Mouse (Mus musculus): ENCODE measurements at regions not wholly inside any gene's neighbourhood (a gene's known extent, or its start where the extent isn't known, plus 50 kb on each side); places are given as distances from the start of the nearest gene placed in this dataset.

GRCm38 (mm10) chr13:33558927-33559326 lies 74.3 kb downstream of the Serpinb9g start:
- peak; percentile 57 for DNase-seq (ENCODE audit: low read depth, low spot score)

DNA sequence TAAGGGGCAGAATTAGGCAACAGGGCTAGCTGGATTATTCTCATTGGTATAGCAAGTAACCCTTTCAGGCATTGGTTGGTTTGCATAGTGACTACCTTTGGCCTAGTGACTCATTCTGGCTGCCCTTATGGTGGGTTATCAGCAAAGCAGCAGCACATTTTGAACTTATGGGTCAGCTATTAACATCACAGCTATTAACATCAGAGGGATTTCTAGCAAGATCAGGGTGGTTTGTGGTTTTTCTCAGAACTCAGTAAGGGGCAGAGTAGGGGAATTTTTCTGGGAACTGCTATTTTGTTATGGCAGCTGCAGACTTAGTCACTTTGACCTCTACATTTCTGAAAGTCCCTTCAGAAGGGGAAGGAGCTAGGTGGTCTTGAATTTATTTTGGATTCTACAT lies 75.1 kb downstream of the Serpinb9g start:
- DNase-seq (ENCODE audit: low read depth, low spot score), result no peak

- peak; percentile 58 for DNase-seq (ENCODE audit: low read depth, low spot score)
Observed at GRCm38 (mm10) chr13:33561625-33562024, 77.0 kb downstream of the Serpinb9g start.

DNA sequence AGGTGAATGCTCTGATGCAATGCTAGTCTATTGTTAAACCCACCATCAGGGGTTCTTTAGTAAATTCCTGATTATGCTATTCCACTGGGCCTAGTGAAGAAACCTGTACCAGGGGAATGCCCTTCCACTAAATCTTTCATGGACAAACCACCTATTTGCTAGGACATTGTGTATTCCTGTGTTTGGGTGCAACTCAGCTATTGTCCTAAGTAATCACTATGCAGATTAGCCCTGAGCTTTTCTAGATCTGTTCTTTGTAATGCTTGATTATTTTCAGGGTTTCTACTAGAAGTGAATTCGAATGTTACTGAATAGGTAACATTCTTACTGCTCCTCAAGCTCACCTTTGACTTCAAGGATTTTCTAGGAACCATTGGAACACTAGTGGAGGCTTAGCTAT lies 78.3 kb downstream of the Serpinb9g start:
- peak; percentile 75 for DNase-seq (ENCODE audit: low read depth, low spot score)

GRCm38 (mm10) chr13:33563366-33563765 lies 78.8 kb downstream of the Serpinb9g start:
- peak; percentile 23 for DNase-seq (ENCODE audit: low read depth, low spot score)

DNA sequence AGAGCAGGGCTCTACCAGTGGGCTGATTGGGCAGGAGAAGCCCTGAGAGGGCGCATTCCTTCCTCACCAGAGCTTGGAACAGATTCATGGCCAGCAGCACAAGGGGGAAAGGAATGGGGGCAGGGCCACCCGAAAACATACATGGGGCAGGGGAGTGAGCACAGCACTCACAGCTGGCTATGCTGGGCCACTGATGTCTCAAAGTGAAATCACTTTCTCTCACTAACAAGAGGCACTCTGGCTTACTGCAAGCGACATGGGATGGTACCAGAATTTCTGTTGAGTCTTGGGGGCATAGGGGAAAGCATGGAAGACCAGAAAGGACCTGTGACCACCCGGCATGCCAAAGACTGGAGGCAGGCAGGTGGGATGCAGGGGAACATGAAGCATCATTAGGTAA lies 83.3 kb downstream of the Serpinb9g start:
- DNase-seq (ENCODE audit: low read depth, low spot score), result no peak

GRCm38 (mm10) chr13:33569318-33569717 lies 84.7 kb downstream of the Serpinb9g start:
- DNase-seq (ENCODE audit: low read depth, low spot score), result no peak

DNA sequence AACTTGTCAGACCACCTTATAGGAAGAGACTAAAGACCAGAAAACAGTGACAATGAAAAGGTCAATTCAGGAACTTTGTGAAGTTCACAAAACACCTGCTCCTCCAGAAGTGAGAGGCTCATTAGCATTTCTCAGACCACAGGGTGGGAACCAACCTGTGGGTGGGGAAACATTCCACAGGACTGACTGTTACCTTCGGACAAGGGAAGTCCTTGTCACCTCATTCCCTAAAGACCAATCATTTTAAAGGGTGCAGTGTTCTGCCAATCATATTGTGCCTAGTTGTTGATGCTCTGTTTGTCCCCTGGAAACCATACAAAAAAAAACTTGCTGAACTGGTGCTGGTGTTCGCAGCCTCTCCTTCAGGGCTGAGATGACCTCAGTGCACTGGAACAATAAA lies 86.2 kb downstream of the Serpinb9g start:
- peak; percentile 80 for DNase-seq (ENCODE audit: low read depth, low spot score)

DNA sequence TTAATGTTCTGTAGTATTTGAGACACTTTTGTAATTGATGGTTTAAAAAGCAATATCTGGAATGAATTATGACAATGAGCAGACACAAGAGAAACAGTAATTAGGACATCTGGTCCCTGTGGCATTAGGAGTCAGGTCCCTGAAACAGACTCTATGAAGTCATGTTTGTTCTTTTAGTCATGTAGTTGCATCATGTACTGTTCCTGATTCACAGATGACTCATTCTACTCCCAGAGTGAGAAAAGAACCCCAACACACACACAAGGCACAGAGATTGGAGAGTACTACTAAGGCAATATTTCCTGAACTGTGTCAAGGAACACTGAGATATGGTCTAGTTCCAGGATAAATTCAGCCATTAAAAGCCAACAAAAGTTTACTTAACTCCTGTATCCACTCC lies 75.1 kb upstream of the Serpinb6d start:
- no peak for DNase-seq (ENCODE audit: low read depth, low spot score)
